Mouse (Mus musculus): Measurements from ENCODE around the gene Ccdc149. TPM values are rescaled to one million over a fixed set of nuclear protein-coding genes. Genes with fewer than 3 reads are reported as not detected.

Ccdc149 gene
- polyA plus RNA-seq, 1 experiment from 2014 or later = 0.89 TPM

DNA sequence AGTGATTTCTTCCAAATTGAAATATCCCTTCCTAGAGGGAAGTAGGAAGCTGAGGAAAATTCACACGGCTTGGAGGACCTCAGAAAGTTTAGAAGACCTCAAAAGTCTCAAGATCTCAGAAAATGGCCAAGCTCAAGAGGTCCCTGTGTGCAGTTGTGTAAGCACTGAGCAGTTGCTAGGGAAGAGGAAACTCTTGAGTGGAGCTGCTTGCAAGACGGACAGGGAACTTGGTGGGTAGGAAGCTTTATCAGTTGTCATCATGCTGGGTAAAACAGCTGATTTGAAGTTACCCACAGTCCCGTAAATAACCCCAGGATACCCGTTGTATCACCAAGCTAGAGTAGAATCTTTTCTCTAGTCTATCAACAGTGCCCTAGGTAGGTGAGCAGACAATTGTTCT, 12.0 kb downstream of the Ccdc149 start:
- Histone ChIP-seq H3K36me3 (replicated peaks; ENCODE audit: insufficient read depth, low read length) (no peaks in the 10 kb centered on the region), H3K4me2 (ENCODE audit: low read depth, low read length) (no peak overlapping the region), H3K27ac (ENCODE audit: low read depth) (no peak overlapping the region), H3K4me3 (ENCODE audit: low read depth, low read length) (no peak overlapping the region), H3K9me3 (ENCODE audit: low read length) (no peaks in the 10 kb centered on the region), H3K9ac (replicated peaks) (no peak overlapping the region), H3K27me3 (ENCODE audit: insufficient read depth, low read length) (no peaks in the 10 kb centered on the region), H3K4me1 (ENCODE audit: insufficient read depth) (no peaks in the 10 kb centered on the region)
- ATAC-seq = no peak
- TF ChIP-seq CTCF (IDR thresholded peaks at IDR 0.05; ENCODE audit: low read depth) (no peak), EP300 (IDR thresholded peaks at IDR 0.05; ENCODE audit: low read depth) (no peak)
- 41% methylated on average over 4 of the region's 4 CpGs for whole genome bisulfite sequencing (ENCODE audit: insufficient replicate concordance)
- no peak for DNase-seq

DNA sequence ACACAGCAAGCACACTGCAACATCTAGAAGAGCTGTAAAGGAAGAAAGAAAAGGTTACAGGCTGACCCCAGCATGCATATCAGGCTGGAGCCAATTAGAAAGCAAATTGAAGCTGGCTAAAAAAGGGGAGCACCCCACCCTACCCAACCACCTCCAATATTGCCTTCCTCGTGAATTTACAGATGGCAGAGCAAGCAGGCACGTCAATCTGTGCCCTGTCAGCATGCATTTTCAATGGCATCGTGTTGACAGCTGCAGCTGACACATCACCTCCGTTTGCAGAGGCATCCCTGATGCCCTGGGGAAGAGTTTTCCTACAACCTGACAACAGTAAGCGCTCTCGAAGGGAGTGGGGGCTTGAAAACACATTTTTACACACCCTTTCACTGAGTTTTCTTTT, 14.2 kb downstream of the Ccdc149 start:
- no peak overlapping the region for H3K27ac ChIP-seq (ENCODE audit: low read depth)
- no peaks in the 10 kb centered on the region for H3K27me3 ChIP-seq (ENCODE audit: insufficient read depth, low read length)
- DNase-seq = no peak
- H3K9me3 ChIP-seq (ENCODE audit: low read length) = no peaks in the 10 kb centered on the region
- H3K4me1 ChIP-seq (ENCODE audit: insufficient read depth) = no peaks in the 10 kb centered on the region
- H3K4me2 ChIP-seq (ENCODE audit: low read depth, low read length) = no peak overlapping the region
- H3K9ac ChIP-seq (replicated peaks) = no peak overlapping the region
- H3K36me3 ChIP-seq (replicated peaks; ENCODE audit: insufficient read depth, low read length) = no peaks in the 10 kb centered on the region
- no peak overlapping the region for H3K4me3 ChIP-seq (ENCODE audit: low read depth, low read length)
- ATAC-seq = no peak
- WGBS (ENCODE audit: insufficient replicate concordance) = 65% methylated on average over 6 of the region's 6 CpGs
- TF ChIP-seq EP300 (IDR thresholded peaks at IDR 0.05; ENCODE audit: low read depth) (no peak), CTCF (IDR thresholded peaks at IDR 0.05; ENCODE audit: low read depth) (no peak)

DNA sequence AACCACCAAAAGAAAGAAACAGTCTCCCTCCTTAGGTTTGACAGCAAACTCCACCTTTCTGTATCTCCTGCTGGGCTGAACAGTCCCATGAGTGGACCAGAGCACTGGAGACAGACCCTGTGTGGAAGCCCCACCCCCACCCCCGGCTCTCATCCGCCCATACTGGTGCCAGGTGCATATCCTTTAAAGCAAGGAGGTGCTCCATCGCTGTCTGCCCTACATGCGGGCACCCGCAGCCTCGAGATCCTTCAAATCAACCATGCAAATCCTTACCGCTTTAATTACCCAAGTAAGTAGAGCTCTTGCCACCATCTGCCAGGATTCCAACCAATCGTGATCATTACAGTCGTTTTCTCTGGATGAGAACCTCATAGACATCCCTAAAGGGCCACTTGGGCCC, 20.5 kb downstream of the Ccdc149 start:
- no peaks in the 10 kb centered on the region for H3K36me3 ChIP-seq (replicated peaks; ENCODE audit: insufficient read depth, low read length)
- no peaks in the 10 kb centered on the region for H3K9me3 ChIP-seq (ENCODE audit: low read length)
- DNase-seq = no peak
- H3K4me2 ChIP-seq (ENCODE audit: low read depth, low read length) = no peak overlapping the region
- H3K27me3 ChIP-seq (ENCODE audit: insufficient read depth, low read length) = no peaks in the 10 kb centered on the region
- 78% methylated on average over 9 of the region's 9 CpGs for WGBS (ENCODE audit: insufficient replicate concordance)
- TF ChIP-seq EP300 (IDR thresholded peaks at IDR 0.05; ENCODE audit: low read depth) = no peak
- TF ChIP-seq CTCF (IDR thresholded peaks at IDR 0.05; ENCODE audit: low read depth) = no peak
- H3K4me3 ChIP-seq (ENCODE audit: low read depth, low read length) = no peak overlapping the region
- H3K9ac ChIP-seq (replicated peaks) = no peak overlapping the region
- no peak for ATAC-seq
- no peaks in the 10 kb centered on the region for H3K4me1 ChIP-seq (ENCODE audit: insufficient read depth)
- no peak overlapping the region for H3K27ac ChIP-seq (ENCODE audit: low read depth)

DNA sequence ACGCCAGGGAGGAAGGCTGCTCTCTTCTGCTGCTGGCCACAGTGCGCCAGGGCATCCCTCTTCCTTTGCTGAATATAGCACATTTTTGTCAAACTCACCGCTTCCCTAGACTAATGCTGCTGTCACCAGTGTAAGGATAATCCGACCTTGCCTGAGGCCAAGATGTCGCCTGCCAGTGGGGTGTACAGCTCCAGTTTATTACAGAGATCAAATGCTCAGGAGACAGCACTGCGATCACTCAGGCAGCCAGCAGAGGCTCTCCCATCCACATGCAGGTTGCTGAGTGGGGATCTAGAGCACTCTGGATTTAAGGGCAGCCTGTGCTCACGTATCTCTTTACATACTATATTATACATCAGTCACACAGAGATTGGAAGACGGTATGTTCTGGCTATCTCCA, 22.1 kb downstream of the Ccdc149 start:
- H3K9ac ChIP-seq (replicated peaks) = no peak overlapping the region
- H3K4me3 ChIP-seq (ENCODE audit: low read depth, low read length) = no peak overlapping the region
- H3K36me3 ChIP-seq (replicated peaks; ENCODE audit: insufficient read depth, low read length) = no peaks in the 10 kb centered on the region
- no peak for DNase-seq
- ATAC-seq = no peak
- H3K9me3 ChIP-seq (ENCODE audit: low read length) = no peaks in the 10 kb centered on the region
- H3K27me3 ChIP-seq (ENCODE audit: insufficient read depth, low read length) = no peaks in the 10 kb centered on the region
- H3K4me1 ChIP-seq (ENCODE audit: insufficient read depth) = no peaks in the 10 kb centered on the region
- WGBS (ENCODE audit: insufficient replicate concordance) = 77% methylated on average over 8 of the region's 8 CpGs
- TF ChIP-seq EP300 (IDR thresholded peaks at IDR 0.05; ENCODE audit: low read depth) (no peak), CTCF (IDR thresholded peaks at IDR 0.05; ENCODE audit: low read depth) (no peak)
- H3K27ac ChIP-seq (ENCODE audit: low read depth) = no peak overlapping the region
- H3K4me2 ChIP-seq (ENCODE audit: low read depth, low read length) = no peak overlapping the region

DNA sequence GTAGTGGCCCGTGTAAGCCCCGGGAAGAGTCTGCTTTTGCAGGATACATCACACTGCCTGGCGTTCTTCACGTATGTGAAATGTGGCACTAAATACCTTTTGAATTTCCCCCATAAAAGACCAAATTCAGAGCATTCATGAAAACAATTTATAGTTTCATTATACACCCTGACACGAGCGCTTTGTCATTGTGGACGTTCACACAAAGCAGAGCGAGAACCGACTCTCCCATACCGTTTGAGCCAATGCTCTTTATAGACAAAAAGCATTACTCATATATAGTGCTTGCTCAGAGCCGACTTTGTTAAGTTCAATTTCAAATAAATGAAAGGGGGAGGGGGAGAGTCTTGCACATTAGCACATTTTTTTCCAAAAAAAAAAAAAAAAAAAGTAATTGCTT, 31.0 kb downstream of the Ccdc149 start:
- Histone ChIP-seq H3K4me1 (ENCODE audit: insufficient read depth) (no peaks in the 10 kb centered on the region), H3K27ac (ENCODE audit: low read depth) (no peak overlapping the region), H3K36me3 (replicated peaks; ENCODE audit: insufficient read depth, low read length) (no peaks in the 10 kb centered on the region), H3K9ac (replicated peaks) (no peak overlapping the region), H3K4me2 (ENCODE audit: low read depth, low read length) (no peak overlapping the region), H3K4me3 (ENCODE audit: low read depth, low read length) (no peak overlapping the region), H3K27me3 (ENCODE audit: insufficient read depth, low read length) (no peaks in the 10 kb centered on the region), H3K9me3 (ENCODE audit: low read length) (no peaks in the 10 kb centered on the region)
- TF ChIP-seq CTCF (IDR thresholded peaks at IDR 0.05; ENCODE audit: low read depth) = no peak
- no peak for TF ChIP-seq EP300 (IDR thresholded peaks at IDR 0.05; ENCODE audit: low read depth)
- ATAC-seq = no peak
- DNase-seq = no peak
- WGBS (ENCODE audit: insufficient replicate concordance) = 86% methylated on average over 11 of the region's 11 CpGs

DNA sequence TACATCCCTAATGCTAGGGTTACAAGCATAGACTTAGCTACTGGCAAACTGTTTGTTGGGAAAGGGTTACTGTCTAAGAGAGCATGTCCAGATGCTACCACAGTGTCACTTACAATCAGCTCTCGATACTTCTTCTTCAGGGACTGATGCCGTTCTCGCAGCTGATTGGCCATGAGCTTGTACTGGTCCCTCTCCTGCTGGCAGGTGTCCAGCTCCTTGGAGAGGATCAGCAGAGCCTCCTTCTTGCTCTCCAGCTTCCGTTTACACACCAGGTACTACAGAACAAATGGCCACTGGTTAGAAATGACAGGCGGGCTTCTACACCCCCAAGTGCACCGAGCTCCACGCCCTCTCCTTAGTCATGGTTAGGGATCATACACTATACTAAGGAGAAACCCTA, 32.4 kb downstream of the Ccdc149 start:
- no peak overlapping the region for H3K4me2 ChIP-seq (ENCODE audit: low read depth, low read length)
- no peaks in the 10 kb centered on the region for H3K9me3 ChIP-seq (ENCODE audit: low read length)
- TF ChIP-seq CTCF (IDR thresholded peaks at IDR 0.05; ENCODE audit: low read depth) = no peak
- TF ChIP-seq EP300 (IDR thresholded peaks at IDR 0.05; ENCODE audit: low read depth) = no peak
- H3K36me3 ChIP-seq (replicated peaks; ENCODE audit: insufficient read depth, low read length) = no peaks in the 10 kb centered on the region
- no peak overlapping the region for H3K4me3 ChIP-seq (ENCODE audit: low read depth, low read length)
- 72% methylated on average over 7 of the region's 7 CpGs for WGBS (ENCODE audit: insufficient replicate concordance)
- no peak for ATAC-seq
- no peak overlapping the region for H3K9ac ChIP-seq (replicated peaks)
- H3K27me3 ChIP-seq (ENCODE audit: insufficient read depth, low read length) = no peaks in the 10 kb centered on the region
- H3K4me1 ChIP-seq (ENCODE audit: insufficient read depth) = no peaks in the 10 kb centered on the region
- no peak overlapping the region for H3K27ac ChIP-seq (ENCODE audit: low read depth)
- no peak for DNase-seq

DNA sequence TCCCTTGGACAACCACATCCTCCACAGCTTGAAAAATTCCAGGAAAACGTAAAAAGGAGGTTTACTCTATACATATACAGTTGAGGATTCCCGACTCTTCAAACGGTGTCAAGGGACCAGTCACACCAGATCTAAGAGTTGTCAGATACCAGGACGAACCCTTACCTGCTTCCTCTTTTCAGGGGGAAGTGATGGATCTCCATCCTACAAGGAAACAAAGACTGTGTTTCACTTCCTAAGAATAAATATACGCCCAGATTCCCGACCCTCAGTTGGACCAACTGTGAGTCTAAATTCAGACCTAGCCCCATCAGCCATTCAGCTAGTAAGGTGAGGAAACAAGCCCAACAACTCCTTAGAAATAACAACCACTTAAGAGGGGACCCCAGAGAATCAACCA, 35.8 kb downstream of the Ccdc149 start:
- Histone ChIP-seq H3K4me2 (ENCODE audit: low read depth, low read length) (no peak overlapping the region), H3K36me3 (replicated peaks; ENCODE audit: insufficient read depth, low read length) (no peaks in the 10 kb centered on the region), H3K9me3 (ENCODE audit: low read length) (no peaks in the 10 kb centered on the region), H3K4me1 (ENCODE audit: insufficient read depth) (no peaks in the 10 kb centered on the region), H3K4me3 (ENCODE audit: low read depth, low read length) (no peak overlapping the region), H3K27me3 (ENCODE audit: insufficient read depth, low read length) (no peaks in the 10 kb centered on the region), H3K27ac (ENCODE audit: low read depth) (no peak overlapping the region), H3K9ac (replicated peaks) (no peak overlapping the region)
- TF ChIP-seq EP300 (IDR thresholded peaks at IDR 0.05; ENCODE audit: low read depth) (no peak), CTCF (IDR thresholded peaks at IDR 0.05; ENCODE audit: low read depth) (no peak)
- ATAC-seq = no peak
- 61% methylated on average over 6 of the region's 6 CpGs for WGBS (ENCODE audit: insufficient replicate concordance)
- no peak for DNase-seq

Data from liver, postnatal 0 days (tissue).